Mouse (Mus musculus) gastrocnemius, postnatal 25 days (tissue): Measurements from ENCODE around the gene Crtc1. TPM values are rescaled to one million over a fixed set of nuclear protein-coding genes. Genes with fewer than 3 reads are reported as not detected.

Experiments
- DNase-seq: peaks from one replicate; pipeline ENCODE4 v3.0.0; 2022
- total RNA-seq, 2 experiments: library from RNA; stranded (reverse); gene quantifications; 1 replicate in 1 of 2; 2 replicates in 1 of 2; pipeline ENCODE4 v1.2.3; 2021

Crtc1 gene
- total RNA-seq, 2 experiments from 2014 or later, result 6.1 to 6.4 TPM

DNA sequence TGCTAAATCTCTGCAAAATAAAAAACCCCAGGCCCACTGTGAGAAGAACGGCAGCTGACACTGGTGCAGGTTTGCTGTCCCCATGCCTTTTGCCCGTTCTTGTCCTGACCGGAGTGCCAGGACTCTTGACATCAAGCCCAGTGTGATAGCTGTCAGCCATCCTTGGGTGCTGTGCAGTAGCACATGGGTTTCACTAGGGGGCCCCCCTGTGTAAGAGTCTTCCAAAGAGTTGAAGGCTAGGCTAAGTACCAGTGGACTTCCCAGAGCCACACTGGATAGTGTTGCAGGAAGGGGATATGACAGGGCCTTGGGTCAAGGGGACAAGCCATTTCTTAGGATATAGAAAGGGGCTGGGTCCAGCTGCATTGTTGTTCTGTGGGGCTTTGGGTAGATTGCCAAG lies 56.1 kb downstream of the Crtc1 start:
- peak; percentile 69 for DNase-seq

GRCm38 (mm10) chr8:70380069-70380468 lies 59.3 kb downstream of the Crtc1 start:
- no peak for DNase-seq

DNA sequence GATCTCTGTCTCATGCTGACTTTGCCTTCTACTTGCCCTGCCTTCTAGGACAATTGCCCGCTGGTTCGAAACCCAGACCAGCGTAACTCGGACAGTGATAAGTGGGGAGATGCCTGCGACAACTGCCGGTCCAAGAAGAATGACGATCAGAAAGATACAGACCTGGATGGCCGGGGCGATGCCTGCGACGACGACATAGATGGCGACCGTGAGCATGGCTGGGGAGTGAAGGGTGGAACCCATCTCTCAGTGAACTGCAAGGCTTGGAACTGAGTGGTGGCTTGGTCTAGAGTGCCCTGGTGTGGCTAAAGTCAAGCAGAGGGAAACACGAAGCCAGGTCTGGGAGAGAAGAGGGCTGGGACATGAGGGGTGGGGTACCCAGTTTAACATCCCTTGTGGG lies 62.3 kb downstream of the Crtc1 start:
- no peak for DNase-seq

- no peak for DNase-seq
Observed at GRCm38 (mm10) chr8:70376275-70376741, 63.1 kb downstream of the Crtc1 start.

- DNase-seq, result no peak
Observed at GRCm38 (mm10) chr8:70375212-70375859, 64.0 kb downstream of the Crtc1 start.

- peak; percentile 83 for DNase-seq
Observed at GRCm38 (mm10) chr8:70374318-70374927, 65.0 kb downstream of the Crtc1 start.

GRCm38 (mm10) chr8:70373397-70374317 lies 65.7 kb downstream of the Crtc1 start, which contains the start of gene Comp:
TSS of gene Comp (plus strand) at chr8:70373558.
- DNase-seq, result no peak

GRCm38 (mm10) chr8:70371951-70372350 lies 67.4 kb downstream of the Crtc1 start:
- no peak for DNase-seq

DNA sequence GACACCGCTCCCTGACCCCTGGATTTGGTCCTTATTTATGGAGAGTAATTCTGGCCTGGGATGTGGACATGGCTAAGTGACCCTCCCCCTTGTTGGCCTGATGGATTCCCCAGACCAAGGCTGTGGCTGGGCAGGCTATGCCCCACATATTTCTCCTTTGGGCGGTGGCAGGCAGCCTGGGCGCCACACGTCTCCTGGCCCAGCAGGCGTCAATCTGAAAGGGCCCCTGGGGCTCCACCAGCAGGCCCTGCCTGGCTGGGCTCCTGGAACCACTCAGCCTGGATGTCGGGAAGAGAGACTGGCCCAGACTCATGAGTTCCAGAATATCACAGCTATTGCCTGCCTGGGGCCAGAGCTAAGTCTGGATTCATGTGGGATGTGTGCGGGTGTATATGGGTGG lies 68.9 kb downstream of the Crtc1 start:
- DNase-seq, result peak; percentile 61

DNA sequence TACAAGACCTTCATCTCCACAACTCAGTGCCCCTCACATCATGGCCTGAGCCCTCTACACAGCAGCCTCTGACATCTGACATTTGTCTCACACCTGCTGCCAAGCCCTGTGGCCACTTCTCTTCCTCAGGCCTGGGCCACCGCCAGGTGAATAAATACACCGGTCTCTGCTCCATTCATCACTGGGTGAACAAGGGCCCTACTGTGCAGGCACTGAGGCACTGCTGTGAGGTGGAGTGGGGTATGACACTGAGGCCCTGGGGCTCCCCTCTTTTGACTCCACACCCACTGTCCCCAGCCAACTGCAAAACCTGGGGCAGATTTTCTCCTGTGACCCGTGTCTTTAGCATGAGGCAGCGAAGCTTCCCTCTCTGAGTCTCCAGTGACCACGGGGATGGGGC lies 72.8 kb downstream of the Crtc1 start:
- DNase-seq, result no peak

DNA sequence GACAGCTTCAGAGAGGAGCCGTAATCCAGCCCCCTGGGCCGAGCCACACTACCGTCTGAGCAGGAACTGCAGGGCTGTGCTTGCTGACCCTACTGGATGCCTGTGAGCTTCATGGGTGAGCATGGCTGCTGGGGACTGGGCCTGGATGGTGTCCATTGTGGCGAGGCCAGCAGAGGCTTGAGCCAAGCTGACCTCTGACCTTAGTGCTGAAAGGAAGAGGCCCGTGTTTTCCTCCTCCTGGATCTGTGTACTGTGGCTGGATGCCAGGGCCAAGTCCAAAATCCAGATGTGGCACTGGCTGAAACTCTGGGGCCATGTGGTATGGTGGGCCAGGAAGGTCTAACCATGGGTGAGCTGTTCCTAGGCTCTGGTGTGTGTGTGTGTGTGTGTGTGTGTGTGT lies 75.3 kb downstream of the Crtc1 start:
- peak; percentile 53 for DNase-seq

DNA sequence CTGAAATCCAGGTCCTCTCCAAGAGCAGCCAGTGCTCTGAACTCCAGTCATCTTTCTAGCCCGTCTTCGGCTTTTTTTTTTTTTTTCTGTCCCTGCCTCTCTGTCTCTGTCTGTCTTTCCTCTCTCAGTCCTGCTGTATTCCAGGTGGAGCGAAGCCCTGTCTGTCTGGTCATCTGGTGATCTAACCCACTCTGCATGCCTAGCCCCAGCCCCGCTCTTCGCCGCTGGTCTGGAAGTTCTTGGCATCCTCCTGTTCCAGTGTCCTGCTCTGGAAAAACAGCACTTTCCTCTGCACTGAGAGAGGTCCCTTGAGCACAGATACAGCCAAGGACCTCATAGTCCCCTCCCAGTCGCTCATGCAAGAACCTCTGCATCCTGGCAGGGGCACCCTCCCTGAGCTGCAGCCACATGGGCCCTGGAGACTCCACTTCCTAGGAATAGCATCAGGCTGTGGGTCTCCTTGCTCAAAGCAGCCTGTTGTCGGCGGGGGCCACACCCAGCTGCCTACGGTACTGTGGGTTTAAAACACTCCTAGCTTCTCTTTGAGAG lies 77.8 kb downstream of the Crtc1 start:
- DNase-seq, result peak; percentile 59

DNA sequence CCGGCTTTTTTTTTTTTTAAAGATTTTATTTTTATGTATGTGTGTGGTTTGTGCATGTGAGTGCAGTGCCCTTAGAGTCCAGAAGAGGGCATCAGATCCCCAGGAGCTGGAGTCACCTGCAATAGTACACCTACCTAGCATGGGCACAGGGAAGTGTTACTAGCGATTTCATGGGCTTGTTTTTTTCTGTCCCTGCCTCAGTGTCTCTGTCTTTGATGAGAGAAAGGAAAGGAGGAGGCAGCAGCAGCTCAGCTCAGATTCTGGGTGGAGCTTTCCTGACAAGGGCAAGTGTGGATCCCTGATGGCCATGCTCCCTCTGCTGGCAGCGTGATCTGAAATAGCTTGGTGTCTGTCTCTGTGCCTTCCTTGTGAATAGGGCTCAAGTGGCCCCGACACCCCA lies 78.6 kb downstream of the Crtc1 start:
- no peak for DNase-seq

DNA sequence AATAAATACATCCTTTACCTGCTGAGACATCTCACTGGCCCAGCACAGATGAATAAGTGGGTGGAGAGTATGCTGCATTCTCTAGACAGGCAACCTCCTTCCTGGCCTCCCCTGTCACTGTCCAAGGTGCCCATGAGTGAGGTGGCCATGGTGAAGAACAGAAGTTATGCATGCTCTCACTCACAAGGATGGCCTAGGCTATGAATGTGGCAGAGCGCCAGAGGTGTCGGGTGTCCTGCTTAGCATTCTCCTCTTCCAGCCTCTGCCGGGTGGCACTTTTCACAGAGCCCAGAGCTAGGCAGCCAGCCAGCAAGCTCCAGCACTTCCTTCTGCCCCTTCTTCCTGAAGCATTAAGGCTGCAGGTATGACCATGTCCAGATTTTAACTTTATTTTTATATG lies 80.0 kb downstream of the Crtc1 start:
- peak; percentile 63 for DNase-seq

DNA sequence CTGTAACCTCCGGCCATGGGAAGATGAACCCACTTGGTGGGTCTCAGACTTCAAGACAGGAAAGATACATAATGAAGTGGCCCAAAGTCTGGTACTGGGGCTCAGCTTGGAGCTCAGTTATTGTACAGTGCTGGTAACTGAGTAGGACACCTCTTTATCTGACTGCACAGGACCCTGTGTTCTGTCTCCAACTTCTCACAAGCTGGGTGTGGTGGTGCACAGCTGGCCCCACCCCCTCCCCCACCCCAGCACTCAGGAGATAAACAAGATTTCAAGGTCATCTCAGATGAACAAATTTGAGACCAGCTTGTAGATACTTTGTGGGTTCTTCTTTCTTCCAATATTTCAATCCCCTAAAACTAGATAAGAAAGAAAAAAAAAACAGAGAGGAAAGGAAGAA lies 83.3 kb downstream of the Crtc1 start:
- no peak for DNase-seq

DNA sequence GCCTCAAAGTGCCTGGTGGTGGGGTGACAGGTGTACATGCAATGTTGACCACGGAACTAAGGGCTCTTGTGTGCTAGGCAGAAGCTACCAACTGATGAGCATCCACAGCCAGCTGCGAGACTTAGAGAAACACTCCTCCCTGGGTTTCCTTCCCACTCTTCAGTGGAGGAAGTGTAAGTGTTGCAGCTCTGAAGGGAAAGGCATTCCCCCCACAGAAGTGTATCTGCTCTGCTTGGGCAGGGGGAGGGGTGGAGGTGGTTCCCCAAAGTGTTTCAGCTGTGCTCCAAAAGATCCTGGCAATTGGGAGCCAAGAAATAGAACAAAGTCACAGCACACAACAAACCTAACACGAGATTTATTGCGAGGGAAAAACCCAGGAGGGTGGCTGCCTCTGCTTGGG lies 85.4 kb downstream of the Crtc1 start:
- no peak for DNase-seq

- DNase-seq, result peak; percentile 99
Observed at GRCm38 (mm10) chr8:70353194-70353817, 86.1 kb downstream of the Crtc1 start, which contains the start of gene Upf1. TSS of gene Upf1 (minus strand) at chr8:70353278.

- DNase-seq, result no peak
Observed at GRCm38 (mm10) chr8:70352657-70353151, 86.7 kb downstream of the Crtc1 start.

DNA sequence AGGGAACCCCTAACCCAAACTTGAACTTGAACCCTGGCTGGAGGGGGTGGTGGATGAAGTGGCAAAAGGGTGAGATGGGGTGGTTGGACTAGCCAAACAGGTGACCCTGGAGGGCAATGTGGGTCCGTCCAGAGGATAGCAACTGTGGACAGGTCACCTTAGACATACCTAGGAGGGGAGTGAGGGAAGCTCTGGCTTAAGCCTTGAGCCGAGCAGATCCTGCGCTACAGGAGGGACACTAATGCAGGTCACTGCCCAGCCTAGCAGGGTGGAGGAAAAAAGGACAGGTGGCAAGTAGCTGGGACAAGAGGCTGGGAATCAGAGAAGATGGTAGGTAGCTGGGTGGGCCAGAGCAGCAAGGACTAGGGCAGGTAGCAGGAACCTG lies 87.4 kb downstream of the Crtc1 start:
- DNase-seq, result no peak

- DNase-seq, result no peak
Observed at GRCm38 (mm10) chr8:70351035-70351999, 88.1 kb downstream of the Crtc1 start.
